Mouse (Mus musculus) liver, embryonic 13.5 days (tissue): Measurements from ENCODE around the gene Slc16a11. TPM values are rescaled to one million over a fixed set of nuclear protein-coding genes. Genes with fewer than 3 reads are reported as not detected.

Source experiments
- ATAC-seq: fragments of 200-750 bp; cut with Nextera tagmentation; 2 replicates; pipeline ENCODE4 v1.8.0; 2017; ENCODE audit warnings: low read depth, mild to moderate bottlenecking, moderate number of reproducible peaks, moderate library complexity
- DNase-seq: peaks from one replicate; pipeline ENCODE4 v3.0.0; 2022
- H3K27ac ChIP-seq: fragments of 300-500 bp; sonication (generic); 2 replicates; pipeline ENCODE4 v1.5.1; 2015; ENCODE audit warnings: moderate library complexity, mild to moderate bottlenecking, inconsistent platforms
- H3K27me3 ChIP-seq: fragments of 300-500 bp; sonication (generic); 2 replicates; pipeline ENCODE4 v1.6.1; 2015; ENCODE audit warnings: mild to moderate bottlenecking, inconsistent platforms
- H3K36me3 ChIP-seq: fragments of 300-500 bp; sonication (generic); 2 replicates; pipeline ENCODE4 v1.6.1; 2015; ENCODE audit warnings: mild to moderate bottlenecking, inconsistent platforms
- H3K4me1 ChIP-seq: fragments of 300-500 bp; sonication (generic); replicated peaks from 2 replicates; pipeline ENCODE4 v1.6.1; 2015; ENCODE audit warnings: inconsistent platforms
- H3K4me2 ChIP-seq: fragments of 300-500 bp; sonication (generic); 2 replicates; pipeline ENCODE4 v1.6.1; 2015; ENCODE audit warnings: inconsistent platforms, mild to moderate bottlenecking, moderate library complexity
- H3K4me3 ChIP-seq: fragments of 300-500 bp; sonication (generic); replicated peaks from 2 replicates; pipeline ENCODE4 v1.5.1; 2015; ENCODE audit warnings: mild to moderate bottlenecking, inconsistent platforms
- H3K9ac ChIP-seq: fragments of 300-500 bp; sonication (generic); 2 replicates; pipeline ENCODE4 v1.6.1; 2015; ENCODE audit warnings: mild to moderate bottlenecking, inconsistent platforms
- H3K9me3 ChIP-seq: fragments of 300-500 bp; sonication (generic); replicated peaks from 2 replicates; pipeline ENCODE4 v1.6.1; 2016; ENCODE audit warnings: inconsistent platforms
- WGBS: fragments of 180-500 bp; shearing (Covaris S2); methylation state at CpG from one replicate; pipeline ENCODE4 v1.1.7; 2015; ENCODE audit not compliant: insufficient replicate concordance; 5-methylcytosine and 5-hydroxymethylcytosine counted together
- polyA plus RNA-seq: library from polyadenylated mRNA; unstranded; fragments of >200 nt; fragmentation: Nextera tagmentation; extraction: Ambion mirVana; gene quantifications from 2 replicates; pipeline ENCODE4 v1.2.1, GENCODE M21; 2015

The Slc16a11 gene
- polyA plus RNA-seq, 1 experiment from 2014 or later = 0.73 TPM

- Histone ChIP-seq H3K4me2 (no peak overlapping the region), H3K36me3 (no peaks in the 10 kb centered on the region), H3K4me1 (no peaks in the 10 kb centered on the region), H3K27me3 (no peaks in the 10 kb centered on the region), H3K9me3 (no peaks in the 10 kb centered on the region), H3K4me3 (no peak overlapping the region), H3K27ac (no peak overlapping the region), H3K9ac (no peak overlapping the region)
- no peak for ATAC-seq
- 35% methylated on average over 14 of the region's 14 CpGs for WGBS
- DNase-seq = no peak
Observed at GRCm38 (mm10) chr11:70179401-70179800, 33.2 kb upstream of the Slc16a11 start.

DNA sequence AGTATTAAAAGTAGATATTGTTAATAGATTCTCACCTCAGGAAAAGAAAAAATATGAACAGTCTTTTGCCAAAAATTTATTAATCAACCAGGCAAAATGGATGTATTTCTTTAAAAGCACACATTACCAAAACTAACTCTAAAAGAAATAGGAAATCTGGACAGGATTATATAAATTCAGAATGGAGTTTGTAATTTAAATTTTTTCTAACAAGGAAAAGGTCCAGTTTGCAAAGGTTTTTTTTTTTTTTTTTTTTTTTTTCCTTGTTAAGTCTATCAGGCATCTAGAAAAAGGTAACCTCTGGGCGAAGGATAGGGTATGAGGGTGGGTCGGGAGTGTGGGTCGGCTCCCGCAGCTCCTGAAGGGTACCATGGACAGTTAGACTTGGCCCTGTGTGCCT lies 32.1 kb upstream of the Slc16a11 start:
- DNase-seq (no peak), ATAC-seq (no peak)
- no peaks in the 10 kb centered on the region for H3K9me3 ChIP-seq
- 78% methylated on average over 4 of the region's 4 CpGs for WGBS
- no peak overlapping the region for H3K4me2 ChIP-seq
- no peak overlapping the region for H3K4me3 ChIP-seq
- H3K27me3 ChIP-seq = no peaks in the 10 kb centered on the region
- no peaks in the 10 kb centered on the region for H3K36me3 ChIP-seq
- H3K9ac ChIP-seq = no peak overlapping the region
- H3K4me1 ChIP-seq = no peaks in the 10 kb centered on the region
- H3K27ac ChIP-seq = no peak overlapping the region

GRCm38 (mm10) chr11:70185120-70185519 lies 27.4 kb upstream of the Slc16a11 start:
- no peak overlapping the region for H3K9ac ChIP-seq
- no peak overlapping the region for H3K27ac ChIP-seq
- no peak for ATAC-seq
- H3K4me2 ChIP-seq = no peak overlapping the region
- no peaks in the 10 kb centered on the region for H3K9me3 ChIP-seq
- no peaks in the 10 kb centered on the region for H3K27me3 ChIP-seq
- no peak overlapping the region for H3K4me3 ChIP-seq
- DNase-seq = no peak
- no peaks in the 10 kb centered on the region for H3K4me1 ChIP-seq
- 44% methylated on average over 7 of the region's 7 CpGs for WGBS
- H3K36me3 ChIP-seq = no peaks in the 10 kb centered on the region

GRCm38 (mm10) chr11:70189319-70190134 lies 23.0 kb upstream of the Slc16a11 start:
- Histone ChIP-seq H3K27ac (no peak overlapping the region), H3K4me3 (no peak overlapping the region), H3K4me1 (no peaks in the 10 kb centered on the region), H3K36me3 (no peaks in the 10 kb centered on the region), H3K27me3 (no peaks in the 10 kb centered on the region), H3K4me2 (no peak overlapping the region), H3K9me3 (no peaks in the 10 kb centered on the region), H3K9ac (no peak overlapping the region)
- no peak for ATAC-seq
- 78% methylated on average over 28 of the region's 28 CpGs for WGBS
- DNase-seq = no peak

- H3K9ac ChIP-seq = no peak overlapping the region
- no peak for ATAC-seq
- no peaks in the 10 kb centered on the region for H3K4me1 ChIP-seq
Observed at GRCm38 (mm10) chr11:70191188-70191587, 21.4 kb upstream of the Slc16a11 start.

GRCm38 (mm10) chr11:70192157-70192556 lies 20.4 kb upstream of the Slc16a11 start:
- no peaks in the 10 kb centered on the region for H3K4me1 ChIP-seq
- H3K36me3 ChIP-seq = no peaks in the 10 kb centered on the region
- H3K27me3 ChIP-seq = no peaks in the 10 kb centered on the region
- ATAC-seq = no peak
- WGBS = 61% methylated on average over 4 of the region's 4 CpGs
- no peak overlapping the region for H3K4me2 ChIP-seq
- DNase-seq = no peak
- H3K4me3 ChIP-seq = no peak overlapping the region
- no peak overlapping the region for H3K27ac ChIP-seq
- H3K9me3 ChIP-seq = no peaks in the 10 kb centered on the region
- H3K9ac ChIP-seq = no peak overlapping the region

More at GRCm38 (mm10) chr11:70191188-70191587, 21.4 kb upstream of the Slc16a11 start:
- H3K4me2 ChIP-seq = no peak overlapping the region
- no peak overlapping the region for H3K4me3 ChIP-seq
- DNase-seq = no peak
- no peak overlapping the region for H3K27ac ChIP-seq
- H3K36me3 ChIP-seq = no peaks in the 10 kb centered on the region
- 65% methylated on average over 6 of the region's 6 CpGs for WGBS
- no peaks in the 10 kb centered on the region for H3K27me3 ChIP-seq
- H3K9me3 ChIP-seq = no peaks in the 10 kb centered on the region

DNA sequence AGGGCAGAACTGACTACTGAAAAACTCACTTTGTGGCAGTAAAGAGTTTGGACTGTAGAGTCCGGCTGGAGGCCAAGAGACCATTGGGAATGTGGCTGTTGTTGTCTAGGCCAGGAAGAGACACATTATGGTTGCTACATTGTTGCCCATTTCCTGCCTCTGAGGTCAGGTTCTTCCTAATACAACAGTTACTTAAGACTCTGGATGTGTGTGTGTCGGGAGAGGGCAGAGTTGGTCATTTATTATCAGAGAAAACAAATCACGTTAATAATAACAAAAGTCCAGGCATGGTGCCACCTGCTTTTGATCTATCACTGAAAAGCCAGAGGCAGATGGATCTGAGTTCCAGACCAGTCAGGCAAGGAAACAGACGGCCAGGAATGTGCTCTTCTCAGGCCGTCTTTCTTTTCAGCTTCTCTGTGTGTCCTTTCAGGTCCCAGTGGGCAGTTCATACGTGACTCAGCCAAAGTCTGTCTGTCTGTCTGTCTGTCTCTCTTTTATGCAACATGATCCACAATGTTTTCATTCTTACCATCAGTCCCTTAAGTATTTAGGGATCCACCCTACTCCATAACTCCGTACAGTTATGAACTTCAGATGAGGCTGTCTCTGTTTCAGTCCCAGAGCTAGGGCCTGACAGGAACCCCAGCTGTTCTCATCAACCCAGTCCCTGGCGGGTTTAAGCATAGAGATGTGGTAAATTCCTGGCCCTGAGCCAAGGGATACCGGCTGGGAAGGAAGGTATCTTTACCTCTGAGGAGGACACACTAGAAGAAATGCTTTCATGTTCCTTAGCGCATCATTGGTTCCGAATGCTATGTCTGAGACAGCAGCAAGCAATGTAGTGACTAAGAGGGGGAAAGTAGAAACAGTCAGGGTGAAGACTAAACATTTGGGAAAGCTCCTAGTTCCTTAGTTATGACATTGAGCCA lies 18.9 kb upstream of the Slc16a11 start:
- DNase-seq (no peak), ATAC-seq (no peak)
- no peaks in the 10 kb centered on the region for H3K27me3 ChIP-seq
- 57% methylated on average over 11 of the region's 11 CpGs for WGBS
- H3K9me3 ChIP-seq = no peaks in the 10 kb centered on the region
- H3K4me3 ChIP-seq = no peak overlapping the region
- no peak overlapping the region for H3K27ac ChIP-seq
- no peaks in the 10 kb centered on the region for H3K4me1 ChIP-seq
- no peaks in the 10 kb centered on the region for H3K36me3 ChIP-seq
- no peak overlapping the region for H3K9ac ChIP-seq
- no peak overlapping the region for H3K4me2 ChIP-seq

DNA sequence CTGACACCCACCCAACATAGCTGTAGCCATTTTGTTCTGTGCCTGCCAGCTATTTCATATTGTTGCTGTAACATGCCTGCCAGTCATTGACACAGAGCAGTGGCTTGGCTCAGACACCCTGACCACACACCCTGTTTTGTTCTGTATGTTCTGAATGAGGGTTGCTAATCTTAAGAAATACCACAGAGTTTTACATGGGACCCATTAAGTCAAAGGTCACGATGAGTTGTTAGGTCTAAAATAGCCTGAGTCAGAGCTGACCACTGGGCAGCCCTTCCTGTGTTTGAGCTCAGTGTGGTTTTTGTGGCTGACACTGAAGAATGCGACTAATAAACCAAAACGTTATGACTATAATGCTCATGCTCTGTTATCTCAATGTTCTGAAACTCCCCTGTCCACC lies 14.2 kb upstream of the Slc16a11 start:
- Histone ChIP-seq H3K27ac (no peak overlapping the region), H3K36me3 (no peaks in the 10 kb centered on the region), H3K4me1 (no peaks in the 10 kb centered on the region), H3K27me3 (peaks cover 8% of the 10 kb centered on the region; the same call in 1 of the 2 replicates), H3K9me3 (no peaks in the 10 kb centered on the region), H3K4me2 (no peak overlapping the region), H3K4me3 (no peak overlapping the region), H3K9ac (no peak overlapping the region)
- ATAC-seq = no peak
- DNase-seq = no peak
- 32% methylated on average over 3 of the region's 3 CpGs for WGBS

DNA sequence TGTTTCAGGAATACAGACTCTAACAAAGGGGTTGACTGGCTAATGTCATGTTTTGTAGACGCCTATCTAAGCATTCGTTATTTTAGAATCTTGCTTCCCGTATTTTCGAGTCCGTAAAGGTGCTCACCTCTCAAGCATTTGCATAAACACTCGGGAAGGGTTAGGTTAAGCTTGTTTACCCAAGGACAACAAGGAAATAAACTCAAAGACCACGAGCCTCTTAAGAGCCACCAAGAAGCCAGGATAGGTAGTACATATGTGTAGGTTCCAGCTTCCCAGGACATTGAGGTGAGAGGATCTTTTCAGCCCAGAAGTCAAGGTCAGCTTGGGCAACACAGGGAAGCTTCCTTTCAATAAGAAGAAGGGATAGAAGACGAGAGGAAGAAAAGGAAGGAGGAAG lies 13.4 kb upstream of the Slc16a11 start:
- H3K4me2 ChIP-seq = no peak overlapping the region
- H3K27me3 ChIP-seq = peaks cover 8% of the 10 kb centered on the region; the same call in 1 of the 2 replicates
- no peak overlapping the region for H3K27ac ChIP-seq
- no peak overlapping the region for H3K9ac ChIP-seq
- H3K4me1 ChIP-seq = no peaks in the 10 kb centered on the region
- DNase-seq = no peak
- H3K4me3 ChIP-seq = no peak overlapping the region
- no peaks in the 10 kb centered on the region for H3K36me3 ChIP-seq
- no peak for ATAC-seq
- 67% methylated on average over 8 of the region's 8 CpGs for WGBS
- no peaks in the 10 kb centered on the region for H3K9me3 ChIP-seq

DNA sequence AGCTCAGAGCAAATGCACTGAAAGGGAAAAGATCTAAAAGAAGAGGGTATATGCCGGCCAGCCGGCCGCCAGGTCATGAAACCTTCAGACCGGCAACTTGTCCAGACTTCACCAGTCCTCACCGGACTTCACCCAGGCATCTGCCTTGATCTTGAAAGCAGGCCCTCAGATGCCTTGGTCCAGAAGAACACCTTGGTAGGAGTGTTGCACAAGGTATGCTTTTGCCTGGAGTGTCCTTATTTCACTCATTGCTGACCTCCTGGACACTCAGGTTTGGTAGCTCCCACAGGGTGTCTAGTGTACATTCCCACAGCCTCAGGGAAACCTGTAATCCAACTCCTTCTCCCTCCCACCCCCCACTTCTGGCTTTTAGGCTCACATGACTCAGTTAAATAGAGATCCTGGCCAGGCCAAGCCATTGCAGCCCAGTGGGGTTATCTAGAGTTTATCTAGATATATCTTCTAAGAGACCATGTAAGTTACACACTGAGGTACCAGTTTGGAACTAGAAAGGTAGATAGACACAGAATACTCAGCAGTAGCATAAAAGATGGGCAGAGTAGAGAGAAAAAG lies 12.4 kb upstream of the Slc16a11 start:
- 71% methylated on average over 5 of the region's 5 CpGs for WGBS
- no peak overlapping the region for H3K4me2 ChIP-seq
- DNase-seq (no peak), ATAC-seq (no peak)
- no peaks in the 10 kb centered on the region for H3K4me1 ChIP-seq
- H3K9me3 ChIP-seq = no peaks in the 10 kb centered on the region
- no peaks in the 10 kb centered on the region for H3K36me3 ChIP-seq
- no peak overlapping the region for H3K9ac ChIP-seq
- H3K27ac ChIP-seq = no peak overlapping the region
- H3K27me3 ChIP-seq = peaks cover 8% of the 10 kb centered on the region; the same call in 1 of the 2 replicates
- no peak overlapping the region for H3K4me3 ChIP-seq

- peak; percentile 69 for DNase-seq
- no peak for ATAC-seq
- Histone ChIP-seq H3K4me2 (no peak overlapping the region), H3K9me3 (no peaks in the 10 kb centered on the region), H3K27me3 (peaks cover 8% of the 10 kb centered on the region; the same call in 1 of the 2 replicates), H3K9ac (no peak overlapping the region), H3K27ac (no peak overlapping the region), H3K4me3 (no peak overlapping the region), H3K4me1 (no peaks in the 10 kb centered on the region), H3K36me3 (no peaks in the 10 kb centered on the region)
- 37% methylated on average over 5 of the region's 5 CpGs for WGBS
Observed at GRCm38 (mm10) chr11:70201691-70202090, 10.9 kb upstream of the Slc16a11 start.
